34 mouse cellular contexts compared by ENCODE assay signal in genomic region chr11:26601571-26602175, GRCm38 (mm10). TPM values are rescaled to one million over a fixed set of nuclear protein-coding genes. Genes with fewer than 3 reads are reported as not detected.
DNase-seq lines count a peak whose midpoint lies in the region; ATAC-seq lines count a peak whose summit lies in the region.
"Had no signal": no experiment of that assay in that cellular context is flagged by ENCODE, and none has a peak within 500 bp of the region (broad histone marks: within the 10 kb centered on the region; RNA-seq: fewer than 3 reads in every experiment).

No protein-coding gene starts in this region.

- DNase-seq in heart, adult 11 months: peak; percentile 86
- no peak for DNase-seq in heart, embryonic 10.5 days (ENCODE audit: low spot score)
- DNase-seq in splenic B cell, adult 2 months (ENCODE audit: low read depth, low spot score): peak; percentile 25
- no peak for DNase-seq in spleen, adult 12 weeks (ENCODE audit: low spot score)
- DNase-seq: adrenal gland, postnatal 25 days; cerebellum, adult 11-12 months; cerebellum, postnatal 10 days; heart, adult 2 months; kidney, adult 8-10 months; kidney, postnatal 10 days; liver, embryonic 13.5 days; lung, embryonic 14.5 days; retina, postnatal 1 day; right cerebral cortex, postnatal 25 days; thymus, postnatal 25 days had no signal

- no peaks in the 10 kb centered on the region for H3K36me3 ChIP-seq in heart, embryonic 10.5 days
- H3K36me3 ChIP-seq in splenic B cell, adult 2 months (ENCODE audit: control insufficient read depth, insufficient read depth, low read length, poor library complexity, severe bottlenecking): no peaks in the 10 kb centered on the region
- H3K36me3 ChIP-seq: forebrain, embryonic 10.5 days; hindbrain, embryonic 12.5 days; liver, embryonic 13.5 days; midbrain, embryonic 15.5 days; neural tube, embryonic 12.5 days had no signal

- H3K9me3 ChIP-seq in heart, embryonic 10.5 days: no peaks in the 10 kb centered on the region
- H3K9me3 ChIP-seq: forebrain, embryonic 10.5 days; hindbrain, embryonic 12.5 days; liver, embryonic 13.5 days; midbrain, embryonic 15.5 days; neural tube, embryonic 12.5 days had no signal

- ATAC-seq in CD4-positive, CD25-positive, alpha-beta regulatory T cell, adult 4 months: peak; percentile 43
- peak; percentile 57 for ATAC-seq in granulocyte monocyte progenitor cell, adult 5-6 weeks (replicated peaks; ENCODE audit: poor library complexity, severe bottlenecking)
- no peak for ATAC-seq in frontal cortex, adult (ENCODE audit: low TSS enrichment)
- ATAC-seq: forebrain, embryonic 16.5 days; midbrain, embryonic 15.5 days had no signal

- no peak overlapping the region for H3K27ac ChIP-seq in heart, embryonic 10.5 days
- H3K27ac ChIP-seq: forebrain, embryonic 10.5 days; heart, adult 2 months; hindbrain, embryonic 12.5 days; liver, embryonic 13.5 days; midbrain, embryonic 15.5 days; neural tube, embryonic 12.5 days had no signal

- H3K4me3 ChIP-seq in heart, embryonic 10.5 days: no peak overlapping the region
- H3K4me3 ChIP-seq: forebrain, embryonic 10.5 days; heart, adult 2 months; hindbrain, embryonic 12.5 days; liver, embryonic 13.5 days; midbrain, embryonic 15.5 days; neural tube, embryonic 12.5 days had no signal

- H3K4me1 ChIP-seq in heart, embryonic 10.5 days: no peaks in the 10 kb centered on the region
- H3K4me1 ChIP-seq: forebrain, embryonic 10.5 days; hindbrain, embryonic 12.5 days; midbrain, embryonic 15.5 days; neural tube, embryonic 12.5 days had no signal

- no peaks in the 10 kb centered on the region for H3K27me3 ChIP-seq in heart, embryonic 10.5 days (ENCODE audit: insufficient read depth, poor library complexity, severe bottlenecking)
- no peaks in the 10 kb centered on the region for H3K27me3 ChIP-seq in splenic B cell, adult 2 months (ENCODE audit: control insufficient read depth, insufficient read depth, low read length, poor library complexity, severe bottlenecking)
- H3K27me3 ChIP-seq: hindbrain, embryonic 12.5 days; liver, embryonic 13.5 days; midbrain, embryonic 15.5 days; neural tube, embryonic 12.5 days had no signal

- 74% methylated on average over 2 of the region's 2 CpGs for WGBS in heart, embryonic 10.5 days

RNA-seq across cellular contexts. Expression of gene Vrk2, which starts 7.9 kb away (rescaled TPM):
- 17.7 and 18.8 TPM in 2 replicates for polyA plus RNA-seq in heart, embryonic 10.5 days (2016; fragmentation: Nextera tagmentation; extraction: Ambion mirVana)
- polyA plus RNA-seq in CD4-positive, CD25-positive, alpha-beta regulatory T cell, adult 4 months (2017; shearing (Covaris generic)): 10 to 100 TPM; 48.1 to 52.4 TPM
- 21.2 and 40.8 TPM in 2 replicates for total RNA-seq in granulocyte monocyte progenitor cell, adult 5-6 weeks (2014; fragmentation: Nextera tagmentation)
- total RNA-seq in granulocyte monocyte progenitor cell, adult 5-6 weeks (2017): 36.9 and 40.5 TPM in 2 replicates

RNA-seq across cellular contexts. Expression of gene Gm6899, which starts 8.6 kb away (rescaled TPM):
- polyA plus RNA-seq in heart, embryonic 10.5 days (2016; fragmentation: Nextera tagmentation; extraction: Ambion mirVana): not detected in 2 replicates
- polyA plus RNA-seq in CD4-positive, CD25-positive, alpha-beta regulatory T cell, adult 4 months (2017; shearing (Covaris generic)): not detected
- total RNA-seq in granulocyte monocyte progenitor cell, adult 5-6 weeks (2014; fragmentation: Nextera tagmentation): not detected in 2 replicates
- not detected in 2 replicates for total RNA-seq in granulocyte monocyte progenitor cell, adult 5-6 weeks (2017)
- total RNA-seq: adrenal gland, postnatal 25 days; gastrocnemius, adult 8-10 months; heart, adult 2 months; heart, postnatal 25 days; layer of hippocampus, adult 18-20 months; layer of hippocampus, postnatal 14 days had no signal
- polyA plus RNA-seq: cortical plate, adult 2 months; embryonic facial prominence, embryonic 11.5 days; forebrain, embryonic 10.5 days; forebrain, embryonic 16.5 days; heart, adult 2 months; heart, embryonic 14.5 days; hindbrain, embryonic 12.5 days; intestine, embryonic 14.5 days; limb, embryonic 11.5 days; lung, embryonic 14.5 days; midbrain, embryonic 15.5 days; neural tube, embryonic 12.5 days; spleen, adult 2 months; stomach, embryonic 14.5 days had no signal

Comparison
In these comparisons a context has a peak if more than half of its experiments do, and no peak if none do; other contexts are left out.
1. DNase-seq: peak in heart, adult 11 months (single experiment) and splenic B cell, adult 2 months (single experiment); none in heart, embryonic 10.5 days (single experiment) and spleen, adult 12 weeks (single experiment).